Mouse (Mus musculus): ENCODE measurements at regions not wholly inside any gene's neighbourhood (a gene's known extent, or its start where the extent isn't known, plus 50 kb on each side); places are given as distances from the start of the nearest gene placed in this dataset.
A peak's percentile ranks its signal among the peaks of the same experiment; 100 is the strongest.

- no peak for TF ChIP-seq CTCF (IDR thresholded peaks at IDR 0.05; ENCODE audit: low read depth)
- Histone ChIP-seq H3K27ac (no peak overlapping the region), H3K36me3 (ENCODE audit: insufficient read depth, low read length) (no peaks in the 10 kb centered on the region), H3K4me2 (ENCODE audit: low read depth, low read length) (no peak overlapping the region), H3K4me3 (ENCODE audit: low read length) (no peak overlapping the region), H3K9ac (replicated peaks; ENCODE audit: low read length) (no peak overlapping the region), H3K27me3 (ENCODE audit: insufficient read depth, low read length) (no peaks in the 10 kb centered on the region), H3K9me3 (ENCODE audit: low read length) (no peaks in the 10 kb centered on the region), H3K4me1 (ENCODE audit: insufficient read depth, low read length) (no peaks in the 10 kb centered on the region)
- ATAC-seq (no peak), DNase-seq (ENCODE audit: low spot score) (no peak)
- 74% methylated on average over 12 of the region's 12 CpGs for WGBS
These were observed 129.5 kb downstream of the Psmg1 start for GRCm38 (mm10) chr16:95861231-95861690.

DNA sequence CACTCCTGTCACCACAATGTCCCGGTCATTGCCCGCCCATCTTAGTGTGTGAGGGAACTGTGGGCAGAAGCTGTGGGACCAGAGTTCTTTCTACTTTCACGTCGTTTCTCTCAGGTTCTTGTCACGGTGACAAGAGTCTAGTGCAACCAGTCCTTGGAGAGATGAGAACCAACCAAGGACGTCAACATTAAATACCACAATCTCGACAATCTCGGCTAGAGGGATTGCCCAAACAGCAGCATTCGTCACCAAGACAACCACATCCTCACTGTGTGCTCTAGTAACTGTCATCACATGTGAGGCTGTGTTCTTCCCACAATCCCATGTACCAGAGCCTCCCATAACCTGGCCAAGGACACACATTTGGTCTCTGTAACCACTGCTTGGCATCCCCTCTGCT is 129.9 kb downstream of the Psmg1 start:
- Histone ChIP-seq H3K9me3 (ENCODE audit: low read length) (no peaks in the 10 kb centered on the region), H3K4me2 (ENCODE audit: low read depth, low read length) (no peak overlapping the region), H3K27me3 (ENCODE audit: insufficient read depth, low read length) (no peaks in the 10 kb centered on the region), H3K4me3 (ENCODE audit: low read length) (no peak overlapping the region), H3K9ac (replicated peaks; ENCODE audit: low read length) (no peak overlapping the region), H3K27ac (no peak overlapping the region), H3K4me1 (ENCODE audit: insufficient read depth, low read length) (no peaks in the 10 kb centered on the region), H3K36me3 (ENCODE audit: insufficient read depth, low read length) (no peaks in the 10 kb centered on the region)
- TF ChIP-seq CTCF (IDR thresholded peaks at IDR 0.05; ENCODE audit: low read depth) = no peak
- DNase-seq (ENCODE audit: low spot score) = no peak
- whole genome bisulfite sequencing = 91% methylated on average over 9 of the region's 9 CpGs
- ATAC-seq = no peak

GRCm38 (mm10) chr16:95860111-95860510 is 130.6 kb downstream of the Psmg1 start:
- H3K4me2 ChIP-seq (ENCODE audit: low read depth, low read length) = no peak overlapping the region
- TF ChIP-seq CTCF (IDR thresholded peaks at IDR 0.05; ENCODE audit: low read depth) = no peak
- no peaks in the 10 kb centered on the region for H3K4me1 ChIP-seq (ENCODE audit: insufficient read depth, low read length)
- no peak overlapping the region for H3K27ac ChIP-seq
- H3K9me3 ChIP-seq (ENCODE audit: low read length) = no peaks in the 10 kb centered on the region
- no peaks in the 10 kb centered on the region for H3K36me3 ChIP-seq (ENCODE audit: insufficient read depth, low read length)
- ATAC-seq (no peak), DNase-seq (ENCODE audit: low spot score) (no peak)
- H3K9ac ChIP-seq (replicated peaks; ENCODE audit: low read length) = no peak overlapping the region
- H3K27me3 ChIP-seq (ENCODE audit: insufficient read depth, low read length) = no peaks in the 10 kb centered on the region
- 85% methylated on average over 5 of the region's 5 CpGs for WGBS
- H3K4me3 ChIP-seq (ENCODE audit: low read length) = no peak overlapping the region

GRCm38 (mm10) chr16:95857403-95857802 is 133.4 kb downstream of the Psmg1 start:
- TF ChIP-seq CTCF (IDR thresholded peaks at IDR 0.05; ENCODE audit: low read depth) = no peak
- WGBS = 91% methylated on average over 3 of the region's 3 CpGs
- H3K4me1 ChIP-seq (ENCODE audit: insufficient read depth, low read length) = no peaks in the 10 kb centered on the region
- H3K9ac ChIP-seq (replicated peaks; ENCODE audit: low read length) = no peak overlapping the region
- H3K9me3 ChIP-seq (ENCODE audit: low read length) = no peaks in the 10 kb centered on the region
- H3K27ac ChIP-seq = no peak overlapping the region
- no peaks in the 10 kb centered on the region for H3K27me3 ChIP-seq (ENCODE audit: insufficient read depth, low read length)
- DNase-seq (ENCODE audit: low spot score) = no peak
- no peak for ATAC-seq
- H3K4me3 ChIP-seq (ENCODE audit: low read length) = no peak overlapping the region
- H3K4me2 ChIP-seq (ENCODE audit: low read depth, low read length) = no peak overlapping the region
- H3K36me3 ChIP-seq (ENCODE audit: insufficient read depth, low read length) = no peaks in the 10 kb centered on the region

- WGBS = 58% methylated on average over 2 of the region's 2 CpGs
- no peaks in the 10 kb centered on the region for H3K4me1 ChIP-seq (ENCODE audit: insufficient read depth, low read length)
- no peak overlapping the region for H3K27ac ChIP-seq
- H3K27me3 ChIP-seq (ENCODE audit: insufficient read depth, low read length) = no peaks in the 10 kb centered on the region
- H3K36me3 ChIP-seq (ENCODE audit: insufficient read depth, low read length) = no peaks in the 10 kb centered on the region
- peak; percentile 9 for DNase-seq (ENCODE audit: low spot score)
- H3K9me3 ChIP-seq (ENCODE audit: low read length) = no peaks in the 10 kb centered on the region
- H3K4me2 ChIP-seq (ENCODE audit: low read depth, low read length) = no peak overlapping the region
- no peak for TF ChIP-seq CTCF (IDR thresholded peaks at IDR 0.05; ENCODE audit: low read depth)
- no peak for ATAC-seq
- no peak overlapping the region for H3K4me3 ChIP-seq (ENCODE audit: low read length)
- no peak overlapping the region for H3K9ac ChIP-seq (replicated peaks; ENCODE audit: low read length)
These were observed 135.5 kb downstream of the Psmg1 start for GRCm38 (mm10) chr16:95855230-95855629.

GRCm38 (mm10) chr16:95851907-95852306 is 138.9 kb downstream of the Psmg1 start:
- no peak for DNase-seq (ENCODE audit: low spot score)
- H3K36me3 ChIP-seq (ENCODE audit: insufficient read depth, low read length) = no peaks in the 10 kb centered on the region

GRCm38 (mm10) chr16:95848555-95849082 is 142.1 kb downstream of the Psmg1 start:
- no peak overlapping the region for H3K4me3 ChIP-seq (ENCODE audit: low read length)
- no peaks in the 10 kb centered on the region for H3K27me3 ChIP-seq (ENCODE audit: insufficient read depth, low read length)
- DNase-seq (ENCODE audit: low spot score) (peak; percentile 11), ATAC-seq (no peak)
- H3K27ac ChIP-seq = no peak overlapping the region
- TF ChIP-seq CTCF (IDR thresholded peaks at IDR 0.05; ENCODE audit: low read depth) = no peak
- 0 out of 2 replicates have a peak, but pooled peaks cover 5% of the 10 kb centered on the region for H3K4me1 ChIP-seq (ENCODE audit: insufficient read depth, low read length)
- no peak overlapping the region for H3K4me2 ChIP-seq (ENCODE audit: low read depth, low read length)
- H3K9ac ChIP-seq (replicated peaks; ENCODE audit: low read length) = no peak overlapping the region
- WGBS = 42% methylated on average over 6 of the region's 6 CpGs
- H3K9me3 ChIP-seq (ENCODE audit: low read length) = no peaks in the 10 kb centered on the region
- no peaks in the 10 kb centered on the region for H3K36me3 ChIP-seq (ENCODE audit: insufficient read depth, low read length)

More at GRCm38 (mm10) chr16:95851907-95852306, 138.9 kb downstream of the Psmg1 start:
- H3K9me3 ChIP-seq (ENCODE audit: low read length) = no peaks in the 10 kb centered on the region
- H3K27me3 ChIP-seq (ENCODE audit: insufficient read depth, low read length) = no peaks in the 10 kb centered on the region
- no peak for ATAC-seq
- H3K9ac ChIP-seq (replicated peaks; ENCODE audit: low read length) = no peak overlapping the region
- WGBS = 79% methylated on average over 5 of the region's 5 CpGs
- no peak overlapping the region for H3K27ac ChIP-seq
- no peak for TF ChIP-seq CTCF (IDR thresholded peaks at IDR 0.05; ENCODE audit: low read depth)
- no peaks in the 10 kb centered on the region for H3K4me1 ChIP-seq (ENCODE audit: insufficient read depth, low read length)
- no peak overlapping the region for H3K4me3 ChIP-seq (ENCODE audit: low read length)
- H3K4me2 ChIP-seq (ENCODE audit: low read depth, low read length) = no peak overlapping the region
